Mouse (Mus musculus) urinary bladder, postnatal 36 days (tissue): ENCODE measurements at regions not wholly inside any gene's neighbourhood (a gene's known extent, or its start where the extent isn't known, plus 50 kb on each side); places are given as distances from the start of the nearest gene placed in this dataset.

Experiments
- DNase-seq, 2 experiments: peaks; one replicate each; pipeline ENCODE4 v3.0.0; 2022; ENCODE audit warnings: low spot score in 2 of 2, mixed read lengths in 1 of 2

- DNase-seq: no peak
These were observed 58.3 kb downstream of the Tmem100 start for GRCm38 (mm10) chr11:90088473-90088872.

GRCm38 (mm10) chr11:90094052-90094451 is 63.9 kb downstream of the Tmem100 start:
- no peak for DNase-seq

- DNase-seq: no peak
These were observed 64.7 kb downstream of the Tmem100 start for GRCm38 (mm10) chr11:90094700-90095355.

GRCm38 (mm10) chr11:90098471-90098870 is 68.3 kb downstream of the Tmem100 start:
- no peak for DNase-seq

- DNase-seq: no peak
These were observed 69.0 kb downstream of the Tmem100 start for GRCm38 (mm10) chr11:90099178-90099577.

- DNase-seq: no peak
These were observed 70.0 kb downstream of the Tmem100 start for GRCm38 (mm10) chr11:90100161-90100560.

- no peak for DNase-seq
These were observed 71.1 kb downstream of the Tmem100 start for GRCm38 (mm10) chr11:90101284-90101683.

GRCm38 (mm10) chr11:90106063-90106798 is 76.1 kb downstream of the Tmem100 start:
- DNase-seq: no peak

- DNase-seq: no peak
These were observed 77.8 kb upstream of the Gm45716 start for GRCm38 (mm10) chr11:90109681-90110111.

- DNase-seq: no peak
These were observed 77.3 kb upstream of the Gm45716 start for GRCm38 (mm10) chr11:90110170-90110569.

GRCm38 (mm10) chr11:90112174-90112573 is 75.3 kb upstream of the Gm45716 start:
- no peak for DNase-seq

GRCm38 (mm10) chr11:90116676-90117663 is 70.5 kb upstream of the Gm45716 start:
- DNase-seq: no peak

GRCm38 (mm10) chr11:90117664-90118295 is 69.7 kb upstream of the Gm45716 start:
- DNase-seq: no peak

GRCm38 (mm10) chr11:90121902-90122301 is 65.6 kb upstream of the Gm45716 start:
- DNase-seq: no peak

- no peak for DNase-seq
These were observed 64.8 kb upstream of the Gm45716 start for GRCm38 (mm10) chr11:90122709-90123108.

- no peak for DNase-seq
These were observed 63.6 kb upstream of the Gm45716 start for GRCm38 (mm10) chr11:90123851-90124250.

GRCm38 (mm10) chr11:90126289-90126688 is 61.2 kb upstream of the Gm45716 start:
- DNase-seq: no peak

GRCm38 (mm10) chr11:90128865-90129415 is 58.5 kb upstream of the Gm45716 start:
- no peak for DNase-seq

- DNase-seq: peak in 1 of 2 experiments; percentile 23
These were observed 57.5 kb upstream of the Gm45716 start for GRCm38 (mm10) chr11:90129793-90130624.

GRCm38 (mm10) chr11:90130635-90131034 is 56.8 kb upstream of the Gm45716 start:
- DNase-seq: no peak
